ENCODE assay signal across 12 mouse cellular contexts in the genomic region with DNA sequence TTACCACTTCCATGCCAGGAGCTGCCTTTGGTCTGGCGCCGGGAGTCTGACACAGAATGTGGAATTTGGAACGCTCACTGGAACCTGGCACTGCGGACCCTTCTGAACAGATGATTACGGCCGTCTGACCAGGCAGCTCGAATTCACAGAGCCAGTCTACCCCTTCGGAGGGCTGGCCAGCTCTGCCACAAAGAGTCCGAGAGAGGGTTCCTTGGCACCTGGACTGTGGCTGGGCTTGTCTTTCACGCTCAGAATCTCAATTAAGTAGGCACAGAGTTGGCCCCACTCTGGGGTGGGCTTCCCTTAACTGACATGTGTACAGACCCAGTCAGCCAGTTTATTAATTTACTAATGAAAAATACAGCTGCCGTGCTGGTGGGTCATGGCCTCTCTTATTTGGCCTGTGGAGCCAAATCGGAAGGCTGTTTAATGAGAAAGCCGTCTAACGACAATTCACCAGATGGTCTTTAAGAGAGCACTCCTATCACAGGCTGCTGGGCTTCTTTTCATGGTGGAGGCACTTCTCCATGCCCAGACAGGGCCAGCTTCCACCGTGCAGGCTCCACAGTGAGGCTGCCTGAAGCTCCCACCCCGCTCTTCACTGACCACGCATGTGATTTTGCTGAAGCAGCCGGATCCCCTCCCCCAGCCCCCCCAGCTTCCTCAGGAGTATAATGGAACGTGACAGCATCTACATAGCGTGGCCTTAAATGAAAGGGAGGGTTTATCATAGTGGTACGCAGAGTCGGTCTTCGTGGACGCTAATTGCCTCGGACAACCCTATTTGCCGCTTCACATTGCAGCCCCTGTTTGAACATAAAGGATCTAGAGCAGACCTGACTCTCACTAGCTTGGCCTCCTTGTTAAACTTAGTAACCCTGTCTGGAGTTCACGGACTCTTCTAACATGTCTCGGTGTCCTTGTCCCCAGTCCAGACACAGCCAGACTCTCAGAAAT. TPM values are rescaled to one million over a fixed set of nuclear protein-coding genes. Genes with fewer than 3 reads are reported as not detected.
DNase-seq lines count a peak whose midpoint lies in the region; ATAC-seq lines count a peak whose summit lies in the region.
"Had no signal": no experiment of that assay in that cellular context is flagged by ENCODE, and none has a peak within 500 bp of the region (broad histone marks: within the 10 kb centered on the region; RNA-seq: fewer than 3 reads in every experiment).

Atp6v1e2 (minus strand) TSS at position 58 of the 957 bp plus-strand sequence.

- H3K4me3 ChIP-seq in embryonic facial prominence, embryonic 11.5 days (ENCODE audit: low read depth, low read length): no peak within 1 kb of the TSS
- no peak within 1 kb of the TSS for H3K4me3 ChIP-seq in midbrain, embryonic 10.5 days
- H3K4me3 ChIP-seq: liver, embryonic 15.5 days; stomach, embryonic 15.5 days had no signal

- H3K36me3 ChIP-seq in embryonic facial prominence, embryonic 11.5 days (replicated peaks; ENCODE audit: control insufficient read depth, insufficient read depth, low read depth, low read length): no peaks in the 10 kb centered on the region
- no peaks in the 10 kb centered on the region for H3K36me3 ChIP-seq in midbrain, embryonic 10.5 days
- H3K36me3 ChIP-seq: liver, embryonic 15.5 days; stomach, embryonic 15.5 days had no signal

- intact Hi-C loops in gastrocnemius, postnatal 14 days (cut with DNase I; ENCODE audit: low total_unique reads): no loop called here

- no peak within 1 kb of the TSS for H3K27ac ChIP-seq in embryonic facial prominence, embryonic 11.5 days (replicated peaks; ENCODE audit: low read depth, low read length)
- peak within 1 kb of the TSS; percentile 24 for H3K27ac ChIP-seq in midbrain, embryonic 10.5 days (replicated peaks)
- H3K27ac ChIP-seq: liver, embryonic 15.5 days; stomach, embryonic 15.5 days had no signal

- ATAC-seq in embryonic facial prominence, embryonic 11.5 days (replicated peaks; ENCODE audit: insufficient number of reproducible peaks, low FRiP score, low TSS enrichment, low read depth): peak; percentile 43

- H3K4me2 ChIP-seq in embryonic facial prominence, embryonic 11.5 days (ENCODE audit: low read depth, low read length): no peak within 1 kb of the TSS
- H3K4me2 ChIP-seq: liver, embryonic 15.5 days; stomach, embryonic 15.5 days had no signal

- no peaks in the 10 kb centered on the region for H3K4me1 ChIP-seq in embryonic facial prominence, embryonic 11.5 days (ENCODE audit: control insufficient read depth, insufficient read depth, low read length)
- H3K4me1 ChIP-seq in midbrain, embryonic 10.5 days: peaks cover 10% of the 10 kb centered on the region
- H3K4me1 ChIP-seq: liver, embryonic 15.5 days; stomach, embryonic 15.5 days had no signal

- H3K9me3 ChIP-seq in embryonic facial prominence, embryonic 11.5 days (replicated peaks; ENCODE audit: control insufficient read depth, low read length): no peaks in the 10 kb centered on the region
- no peaks in the 10 kb centered on the region for H3K9me3 ChIP-seq in midbrain, embryonic 10.5 days (replicated peaks)
- H3K9me3 ChIP-seq: liver, embryonic 15.5 days; stomach, embryonic 15.5 days had no signal

- peak; percentile 28 for DNase-seq in kidney, adult 18-20 months
- DNase-seq in kidney, postnatal 10 days: no peak
- DNase-seq in embryonic facial prominence, embryonic 11.5 days (ENCODE audit: low spot score): no peak
- peak; percentile 79 for DNase-seq in gastrocnemius, postnatal 14 days
- DNase-seq in midbrain, embryonic 10.5 days (ENCODE audit: low spot score): no peak
- DNase-seq in ovary, postnatal 14 days (ENCODE audit: low spot score): no peak
- no peak for DNase-seq in embryo, embryonic 10 days (ENCODE audit: low spot score)
- DNase-seq in spleen, postnatal 4 days (ENCODE audit: low spot score in 2 of 2): no peak

- WGBS in embryonic facial prominence, embryonic 11.5 days: 74% methylated on average over 28 of the region's 28 CpGs
- 86% methylated on average over 28 of the region's 28 CpGs for WGBS in midbrain, embryonic 10.5 days

- no peaks in the 10 kb centered on the region for H3K27me3 ChIP-seq in embryonic facial prominence, embryonic 11.5 days (ENCODE audit: control insufficient read depth, insufficient read depth, low read length)
- H3K27me3 ChIP-seq in midbrain, embryonic 10.5 days (ENCODE audit: low read depth, poor library complexity, severe bottlenecking): no peaks in the 10 kb centered on the region
- H3K27me3 ChIP-seq: liver, embryonic 15.5 days; stomach, embryonic 15.5 days had no signal

- H3K9ac ChIP-seq in embryonic facial prominence, embryonic 11.5 days (replicated peaks; ENCODE audit: low read length): no peak within 1 kb of the TSS
- H3K9ac ChIP-seq: liver, embryonic 15.5 days; stomach, embryonic 15.5 days had no signal

RNA-seq across cellular contexts. Expression of gene Atp6v1e2, which starts in this region (rescaled TPM):
- not detected in 2 replicates for polyA plus RNA-seq in embryonic facial prominence, embryonic 11.5 days (2014; fragmentation: Nextera tagmentation; extraction: Ambion mirVana)
- not detected for total RNA-seq in gastrocnemius, postnatal 14 days (2021)
- not detected in 2 replicates for polyA plus RNA-seq in midbrain, embryonic 10.5 days (2016; fragmentation: Nextera tagmentation; extraction: Ambion mirVana)
- total RNA-seq: adrenal gland, adult 18-20 months had no signal
- polyA plus RNA-seq: heart, postnatal 0 days; liver, embryonic 15.5 days; stomach, embryonic 15.5 days had no signal

Comparison
In these comparisons a context has a peak if more than half of its experiments do, and no peak if none do; other contexts are left out.
1. Peak in ATAC-seq in embryonic facial prominence, embryonic 11.5 days; RNA of the gene not detected or under 1 TPM.
2. Peak in DNase-seq in gastrocnemius, postnatal 14 days; RNA of the gene not detected or under 1 TPM.